Mouse (Mus musculus): ENCODE results near the gene Prr36.
A peak's percentile ranks its signal among the peaks of the same experiment; 100 is the strongest.

Gene Prr36

DNA sequence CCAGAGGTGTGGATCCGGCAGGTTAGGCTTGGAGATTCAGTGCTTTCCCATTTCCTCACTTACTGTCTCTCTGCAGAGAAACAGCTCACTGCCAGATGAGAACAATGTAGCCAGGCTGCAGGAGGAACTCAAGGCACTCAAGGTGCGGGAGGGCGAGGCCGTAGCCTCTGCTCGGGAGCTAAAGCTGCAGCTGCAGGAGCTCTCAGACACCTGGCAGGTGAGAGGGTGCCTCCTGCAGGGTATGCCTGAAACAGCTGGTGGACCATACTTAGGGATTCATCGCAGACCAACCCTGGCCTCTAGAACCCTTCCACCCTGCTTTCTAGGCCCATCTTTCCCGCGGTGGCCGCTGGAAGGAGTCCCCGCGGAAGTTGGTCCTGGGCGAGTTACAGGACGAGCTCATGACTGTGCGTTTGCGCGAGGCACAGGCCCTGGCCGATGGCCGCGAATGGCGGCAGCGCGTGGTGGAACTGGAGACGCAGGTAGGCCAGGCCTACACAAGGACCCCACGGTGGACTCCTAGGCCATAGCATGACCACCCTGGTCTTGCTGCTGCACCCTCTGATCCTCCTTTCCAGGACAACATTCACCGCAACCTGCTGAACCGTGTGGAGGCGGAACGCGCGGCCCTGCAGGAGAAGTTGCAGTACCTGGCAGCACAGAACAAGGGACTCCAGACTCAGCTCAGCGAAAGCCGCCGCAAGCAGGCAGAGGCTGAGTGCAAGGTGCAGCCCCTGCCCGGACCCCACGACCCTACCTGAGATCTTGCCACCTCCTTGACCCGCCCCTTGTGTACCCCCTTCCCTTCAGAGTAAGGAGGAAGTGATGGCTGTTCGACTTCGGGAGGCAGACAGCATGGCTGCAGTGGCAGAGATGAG is 11.8 kb downstream of the Prr36 start:
- DNase-seq (ENCODE audit: low read depth, low spot score): no peak

DNA sequence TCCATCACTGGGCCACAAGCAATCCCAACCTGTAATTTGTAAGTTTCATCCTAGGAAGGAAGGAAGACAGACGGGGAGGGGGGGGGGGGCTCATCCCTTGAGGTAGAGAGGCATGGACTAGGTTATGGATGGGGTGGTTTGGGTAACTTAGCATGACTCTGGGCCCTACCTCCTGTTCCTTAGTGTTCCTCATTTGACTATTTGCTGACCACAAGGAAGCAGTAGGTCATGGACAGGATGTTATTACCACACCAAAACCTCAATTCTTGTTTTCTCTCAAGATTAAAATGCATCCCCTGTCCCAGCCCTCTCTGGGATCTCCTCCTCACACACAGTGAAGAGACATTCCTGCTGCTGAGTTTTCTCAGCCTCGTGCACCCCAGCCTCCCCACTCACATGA is 15.9 kb downstream of the Prr36 start:
- no peak for DNase-seq (ENCODE audit: low read depth, low spot score)

DNA sequence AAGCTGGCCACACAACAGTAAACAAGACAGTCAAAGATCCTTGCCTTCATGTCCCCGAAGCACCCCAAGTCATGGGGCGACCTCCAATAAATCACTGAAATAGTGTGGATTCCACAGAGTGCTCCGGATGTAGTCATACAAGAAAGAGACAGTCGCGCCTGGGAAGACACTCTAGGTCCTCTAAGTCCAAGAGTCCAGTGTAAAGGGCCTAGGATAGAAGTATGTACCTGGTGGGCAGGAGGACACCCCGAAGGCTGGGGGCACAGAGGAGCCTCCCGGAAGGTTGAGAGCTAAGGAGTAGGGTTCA is 23.7 kb downstream of the Prr36 start:
- no peak for DNase-seq (ENCODE audit: low read depth, low spot score)

DNA sequence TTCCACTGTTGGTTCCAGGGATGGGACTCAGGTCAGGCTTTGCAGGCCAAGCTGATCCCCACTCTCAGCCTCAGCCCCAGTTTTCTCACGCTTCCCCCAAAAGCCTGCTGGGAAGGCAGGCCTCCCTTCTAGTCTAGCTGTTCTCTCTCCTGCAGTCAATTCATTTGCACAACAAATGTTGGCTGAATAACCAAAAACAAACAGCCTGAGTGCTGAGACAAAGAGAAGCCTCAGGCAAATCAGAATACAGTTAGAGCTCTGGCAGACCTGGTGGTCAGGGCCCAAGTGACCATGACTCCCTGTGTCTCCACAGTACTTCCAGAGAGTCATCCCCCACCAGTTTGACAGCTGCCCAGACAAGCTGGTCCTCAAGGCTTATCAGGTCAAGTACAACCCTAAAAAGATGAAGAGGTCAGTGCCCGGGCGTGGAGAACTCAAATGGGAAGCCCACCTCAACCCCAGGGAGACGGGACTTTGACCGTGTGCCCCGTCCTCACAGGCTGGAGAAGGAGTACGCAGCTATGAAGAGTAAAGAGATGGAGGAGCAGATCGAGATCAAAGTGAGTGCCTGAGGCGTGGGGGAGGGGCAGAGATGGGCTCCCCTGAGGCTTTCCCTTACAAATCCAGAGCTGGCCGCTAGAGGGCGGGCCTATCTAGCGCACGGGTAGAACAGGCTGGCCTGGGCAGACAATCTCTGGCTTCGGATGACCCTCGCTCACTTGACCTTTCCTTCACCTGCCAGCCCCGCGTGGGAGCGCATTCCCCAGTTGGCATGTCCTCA is 24.3 kb downstream of the Prr36 start:
- DNase-seq (ENCODE audit: low read depth, low spot score): peak; percentile 76

DNA sequence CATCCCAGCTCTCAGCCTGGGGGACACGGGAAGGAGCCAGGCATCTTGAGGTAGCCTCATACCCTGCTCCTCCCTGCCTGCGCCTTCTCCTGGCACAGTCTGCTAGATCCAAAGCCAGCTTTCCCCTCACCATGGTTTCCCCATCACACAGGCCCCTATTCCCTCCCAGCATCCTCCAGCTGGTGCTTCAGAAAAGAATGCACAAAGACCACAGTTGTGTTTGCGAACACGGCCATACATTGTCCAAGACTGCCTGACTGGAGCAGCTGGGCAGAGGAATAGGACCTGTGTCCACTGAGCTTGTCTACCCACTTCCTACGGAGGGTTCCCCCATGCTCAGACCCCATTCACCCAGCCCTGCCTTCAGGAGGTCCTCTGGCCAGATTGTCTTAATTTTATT is 25.0 kb downstream of the Prr36 start:
- no peak for DNase-seq (ENCODE audit: low read depth, low spot score)

DNA sequence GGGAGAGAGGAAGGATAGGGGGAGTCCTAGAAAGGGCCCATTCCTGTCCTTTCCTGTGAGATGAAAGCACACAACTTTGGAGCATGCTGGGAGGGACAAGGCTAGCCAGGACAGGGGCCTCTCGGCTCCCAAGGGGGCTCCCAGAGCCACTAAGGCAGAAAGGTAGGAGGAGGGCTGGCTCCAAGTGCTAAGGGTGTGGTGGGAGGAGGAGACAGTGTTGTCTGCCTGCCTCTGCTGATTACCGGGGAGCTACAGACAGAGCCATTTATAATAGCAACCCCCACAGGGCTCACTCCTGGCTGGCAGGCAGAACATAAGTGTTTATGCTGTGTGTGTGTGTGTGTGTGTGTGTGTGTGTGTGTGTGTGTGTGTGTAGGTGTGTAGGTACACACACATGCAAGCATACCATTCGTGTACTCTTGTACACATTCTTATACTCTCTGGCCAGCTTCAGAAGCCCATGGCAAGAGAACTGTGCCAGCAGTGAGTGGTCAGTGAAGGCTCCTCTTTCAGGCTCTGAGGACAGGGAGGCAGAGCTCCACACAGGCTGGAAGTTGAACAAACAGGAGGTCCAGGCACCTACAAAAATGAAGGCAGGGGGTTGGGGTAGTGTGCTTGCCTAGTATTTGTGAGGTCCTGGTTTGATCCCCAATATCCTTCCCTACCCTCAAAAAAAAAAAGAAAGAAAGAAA is 28.1 kb downstream of the Prr36 start:
- DNase-seq (ENCODE audit: low read depth, low spot score): no peak

DNA sequence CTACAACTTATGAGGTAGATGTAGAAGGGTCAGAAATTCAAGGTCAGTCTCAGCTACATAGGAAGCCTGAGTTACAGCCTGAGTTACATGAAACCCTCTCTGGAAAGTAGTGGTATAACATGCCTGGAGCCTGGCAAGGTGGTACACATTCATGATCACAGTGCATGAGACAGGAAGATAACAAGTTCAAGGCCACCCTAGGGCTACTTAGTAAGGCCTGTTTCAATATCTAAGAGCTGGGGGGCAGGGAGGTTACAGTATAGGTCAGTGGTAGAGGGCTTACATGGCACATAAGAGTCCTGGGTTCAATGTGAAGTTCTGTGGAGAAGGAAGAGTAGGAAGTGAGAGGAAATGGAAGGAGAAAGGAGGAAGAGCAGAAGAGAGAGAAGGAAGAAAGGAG is 28.7 kb downstream of the Prr36 start:
- DNase-seq (ENCODE audit: low read depth, low spot score): no peak

DNA sequence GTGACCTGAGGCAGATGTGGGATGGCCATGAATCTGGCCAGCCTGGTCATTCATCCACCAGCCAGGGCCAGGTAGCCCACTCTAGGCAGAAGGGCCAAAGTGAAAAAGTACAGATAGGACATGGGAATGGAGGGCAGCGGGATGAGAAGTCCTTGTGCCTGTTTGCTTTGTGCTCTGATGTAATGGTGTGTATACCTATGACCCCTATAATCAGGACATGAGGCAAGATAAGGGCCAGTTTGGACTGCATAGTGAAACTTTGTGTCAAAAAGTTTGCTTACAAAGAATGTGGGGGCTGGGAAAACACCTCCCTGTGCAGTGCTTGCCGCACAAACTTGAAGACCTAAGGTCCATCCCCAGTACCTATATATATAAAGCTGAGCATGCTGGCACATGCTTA is 31.1 kb downstream of the Prr36 start:
- no peak for DNase-seq (ENCODE audit: low read depth, low spot score)

DNA sequence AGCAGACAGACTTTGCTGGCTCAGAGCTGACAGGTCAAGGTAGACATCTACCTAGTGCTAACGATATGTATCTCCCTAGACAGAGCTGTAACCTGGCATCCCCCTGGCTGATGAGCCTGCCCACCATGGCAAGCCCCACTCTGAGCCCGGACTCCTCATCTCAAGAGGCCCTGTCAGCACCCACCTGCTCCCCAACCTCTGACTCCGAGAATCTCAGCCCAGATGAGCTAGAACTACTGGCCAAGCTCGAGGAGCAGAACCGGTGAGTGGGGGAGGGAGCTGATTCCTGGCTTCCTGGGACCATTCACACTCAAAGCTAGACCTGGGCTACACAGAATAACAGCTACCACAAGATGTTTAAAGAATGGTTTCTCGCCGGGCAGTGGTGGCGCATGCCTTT is 33.9 kb downstream of the Prr36 start:
- no peak for DNase-seq (ENCODE audit: low read depth, low spot score)

DNA sequence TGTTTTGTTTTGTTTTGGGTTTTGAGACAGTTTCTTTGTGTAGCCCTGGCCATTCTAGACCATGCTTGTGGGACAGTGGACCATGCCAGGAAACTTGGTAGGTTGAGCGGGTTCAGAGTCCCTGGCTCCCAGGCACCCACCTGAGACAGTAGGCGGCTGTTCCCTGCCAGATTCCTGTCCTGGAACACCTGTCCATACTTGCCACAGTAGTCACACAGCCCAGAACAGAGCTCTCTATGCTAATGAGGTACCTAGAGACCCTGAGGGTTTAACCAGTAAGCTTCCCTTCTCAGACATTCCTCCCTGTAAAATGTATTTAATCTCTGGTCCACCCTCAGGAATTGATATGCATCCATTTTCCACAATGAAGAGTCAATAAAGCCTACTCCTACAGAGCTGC is 43.2 kb downstream of the Prr36 start:
- DNase-seq (ENCODE audit: low read depth, low spot score): no peak

DNA sequence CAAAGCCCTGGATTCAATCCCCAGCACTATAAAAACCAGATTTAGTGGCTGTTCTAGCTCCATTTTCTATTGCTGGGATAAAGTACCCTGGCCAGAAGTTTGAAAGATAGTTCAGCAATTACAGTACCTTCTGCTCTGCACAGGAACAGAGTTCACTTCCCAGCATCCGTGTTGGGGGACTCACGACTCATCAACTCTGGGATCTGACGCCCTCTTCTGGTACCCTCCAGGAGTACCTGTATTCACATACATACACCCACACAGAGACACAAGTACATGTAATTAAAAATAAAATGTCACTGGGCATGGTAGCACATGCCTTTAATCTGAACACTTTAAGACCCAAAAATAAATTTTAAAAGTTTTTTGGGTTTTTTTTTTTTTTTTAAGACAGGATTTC is 44.8 kb downstream of the Prr36 start:
- DNase-seq (ENCODE audit: low read depth, low spot score): no peak

DNA sequence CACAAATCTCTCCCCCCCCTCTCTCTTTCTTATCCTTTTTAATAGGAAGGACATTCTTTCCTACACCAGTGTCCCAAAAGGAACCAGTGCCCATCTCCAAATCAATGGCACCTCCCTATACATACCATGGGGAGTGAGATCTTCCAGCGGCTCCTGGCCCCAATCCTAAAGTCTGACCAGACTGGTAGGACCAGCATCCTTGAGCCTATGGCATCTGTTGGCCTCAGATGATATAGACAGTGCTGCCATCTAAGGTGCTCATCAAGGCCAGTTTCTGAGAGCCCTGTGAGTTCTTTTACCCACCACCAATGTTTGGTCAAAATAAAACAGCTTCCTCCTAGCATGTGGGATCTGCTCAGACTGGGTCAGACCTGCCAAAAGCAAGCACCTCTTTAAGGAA is 49.3 kb downstream of the Prr36 start:
- no peak for DNase-seq (ENCODE audit: low read depth, low spot score)

DNA sequence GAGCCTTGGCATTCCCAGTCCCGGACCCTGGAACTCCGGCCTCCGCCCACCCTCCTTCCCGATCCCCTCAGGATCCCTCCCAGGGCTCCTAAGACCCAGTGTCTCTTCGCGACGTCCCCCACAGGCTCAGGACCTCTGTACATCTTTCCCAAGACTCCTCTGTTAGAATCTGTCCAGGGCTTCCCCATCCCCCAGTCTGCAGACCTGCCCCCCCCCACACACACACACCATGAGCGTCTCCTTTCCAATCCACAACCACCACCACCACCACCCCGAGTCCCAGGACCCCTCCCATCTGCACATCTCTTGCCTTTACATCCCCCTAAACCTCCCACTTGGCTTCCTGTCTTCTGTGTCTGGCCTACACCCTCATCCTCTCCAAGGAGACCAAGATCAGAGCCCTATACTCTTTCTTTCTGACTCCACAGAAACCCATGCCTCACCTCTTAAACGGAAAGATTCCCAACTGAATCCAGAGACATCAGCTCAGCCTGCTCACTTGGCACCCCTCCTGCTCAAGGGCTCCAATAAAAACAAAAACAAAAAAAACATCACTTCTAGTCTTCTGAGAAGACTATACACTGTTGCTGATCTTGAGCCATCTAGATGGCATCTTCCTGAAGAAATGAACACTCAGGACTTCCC is 50.3 kb downstream of the Prr36 start:
- peak; percentile 16 for DNase-seq (ENCODE audit: low read depth, low spot score)

DNA sequence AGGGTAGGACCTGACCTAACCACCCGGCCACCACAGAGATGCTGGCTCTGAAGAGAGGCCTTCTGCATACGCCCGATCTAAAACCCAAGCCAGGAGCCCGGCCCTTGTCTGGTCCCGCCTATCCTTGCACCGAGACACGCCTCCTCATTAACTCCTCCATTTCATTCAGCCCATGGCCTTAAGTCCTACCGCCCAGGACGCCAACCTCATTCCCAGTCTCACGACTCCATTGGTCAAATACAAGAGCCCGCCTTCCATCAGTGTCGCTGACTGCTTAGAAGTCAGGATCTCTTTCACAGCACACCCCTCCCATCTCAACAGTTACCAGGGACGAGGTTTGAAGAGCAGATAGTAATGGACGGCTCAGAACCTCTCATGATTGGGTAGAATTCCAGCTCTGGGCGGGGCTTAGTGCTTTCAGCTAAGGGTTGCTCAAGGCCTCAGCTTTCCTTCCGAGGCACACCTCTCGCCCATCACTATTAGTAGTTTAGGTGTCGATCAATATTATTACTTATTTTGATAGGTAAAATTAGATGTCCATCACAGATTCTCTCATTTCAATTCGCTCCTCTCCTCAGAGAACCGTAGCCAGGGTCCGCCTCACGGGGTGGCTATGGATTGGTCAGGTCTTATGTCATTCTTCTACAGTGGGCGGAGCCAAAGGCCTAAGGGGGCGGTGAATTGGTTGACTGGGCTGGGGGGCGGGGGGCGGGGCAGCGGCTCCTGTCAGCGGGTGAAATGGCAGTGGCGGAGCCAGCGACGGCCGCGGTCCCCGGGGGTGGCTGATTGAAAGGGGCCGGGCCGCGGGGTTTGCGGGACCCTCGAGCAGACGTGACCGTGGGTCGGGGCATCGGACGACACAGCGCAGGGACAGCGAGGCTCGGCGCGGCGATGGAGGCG is 51.2 kb downstream of the Prr36 start, which contains the start of gene Evi5l:
Gene Evi5l (plus strand): TSS at position 716 of the 900 bp plus-strand sequence.
- peak; percentile 99 for DNase-seq (ENCODE audit: low read depth, low spot score)

DNA sequence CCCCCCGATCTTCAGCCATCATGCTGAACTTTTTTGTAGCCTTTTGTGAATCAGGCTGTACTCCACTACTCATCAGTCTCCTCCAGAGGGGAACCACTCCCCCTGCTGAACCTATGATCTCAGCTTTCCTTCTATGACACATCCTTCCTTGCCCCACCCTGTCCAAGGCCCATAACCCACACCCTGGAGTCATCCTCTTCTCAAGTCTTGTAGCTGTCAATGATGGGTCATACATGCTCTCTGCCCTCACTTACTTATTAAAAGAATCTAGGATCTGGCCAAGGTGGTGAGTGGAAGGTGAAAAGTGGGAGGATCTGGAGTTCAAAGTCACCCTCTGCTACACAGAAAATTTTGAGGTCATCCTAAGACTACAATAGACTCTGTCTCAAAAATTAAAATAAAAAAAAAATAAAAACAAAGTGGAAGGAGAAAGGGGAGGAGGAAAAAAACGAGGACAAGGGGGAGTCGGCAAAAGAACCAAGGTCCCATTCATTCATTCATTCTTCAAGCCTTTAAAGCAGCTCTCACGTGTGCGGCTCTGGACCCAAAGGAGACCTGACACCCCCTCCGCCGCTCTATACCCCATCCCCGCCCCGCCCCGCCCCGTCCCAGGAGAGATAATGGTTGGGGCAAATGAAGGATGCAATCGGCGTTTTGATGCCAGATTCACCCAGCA is 51.9 kb downstream of the Prr36 start:
- peak; percentile 39 for DNase-seq (ENCODE audit: low read depth, low spot score)

DNA sequence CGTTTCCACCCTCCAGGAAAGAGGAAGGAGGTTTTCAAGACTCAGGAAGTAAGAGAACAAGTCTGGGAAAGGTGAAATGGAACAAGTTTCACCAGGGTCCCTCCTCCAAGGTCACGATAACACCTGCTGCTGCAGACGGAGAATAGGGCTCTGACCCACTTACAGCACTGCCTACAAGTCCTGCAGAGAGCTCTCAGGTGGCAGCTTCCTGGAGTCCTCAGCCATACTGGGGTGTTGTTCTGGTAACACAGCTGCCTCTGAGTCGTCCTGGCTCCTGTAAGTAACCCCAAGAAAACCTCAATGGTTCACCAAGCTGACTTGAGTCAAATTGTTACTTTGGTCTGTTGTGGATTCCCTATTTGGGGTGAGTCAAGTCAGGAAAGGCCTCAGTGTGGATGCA is 54.5 kb downstream of the Prr36 start:
- DNase-seq (ENCODE audit: low read depth, low spot score): no peak

Data from CD4-positive helper T cell, adult 2 months (primary cell).